Mouse (Mus musculus): ENCODE measurements around the gene Atg5. TPM values are rescaled to one million over a fixed set of nuclear protein-coding genes. Genes with fewer than 3 reads are reported as not detected.

The Atg5 gene
- polyA plus RNA-seq, 1 experiment: 12.7 TPM

GRCm38 (mm10) chr10:44292205-44292604 is 24.0 kb downstream of the Atg5 start:
- H3K4me3 ChIP-seq: no peak overlapping the region
- H3K79me2 ChIP-seq (ENCODE audit: control insufficient read depth, insufficient read depth): no peaks in the 10 kb centered on the region
- TF ChIP-seq CEBPB (IDR thresholded peaks at IDR 0.05; ENCODE audit: insufficient read depth, poor library complexity, severe bottlenecking): no peak
- no peak for TF ChIP-seq POLR2AphosphoS2 (IDR thresholded peaks at IDR 0.05; ENCODE audit: insufficient read length, low read depth)
- no peak for TF ChIP-seq E2F4 (IDR thresholded peaks at IDR 0.05; ENCODE audit: insufficient read depth)
- TF ChIP-seq USF1 (IDR thresholded peaks at IDR 0.05; ENCODE audit: low read depth): no peak
- TF ChIP-seq MYOD1 (IDR thresholded peaks at IDR 0.05; ENCODE audit: control insufficient read depth in 1 of 3, insufficient read length in 2 of 3, low read depth in 2 of 3): no peak
- TF ChIP-seq TCF12 (IDR thresholded peaks at IDR 0.05; ENCODE audit: insufficient read depth, poor library complexity, severe bottlenecking): no peak
- TF ChIP-seq REST (IDR thresholded peaks at IDR 0.05; ENCODE audit: insufficient read depth, insufficient read length): no peak
- no peak for TF ChIP-seq MYOG (IDR thresholded peaks at IDR 0.05; ENCODE audit: control insufficient read depth in 1 of 3, insufficient read depth in 1 of 3, insufficient read length in 2 of 3, low read depth in 2 of 3)
- TF ChIP-seq TCF3 (IDR thresholded peaks at IDR 0.05; ENCODE audit: insufficient read length, low read depth): no peak
- TF ChIP-seq POLR2A (IDR thresholded peaks at IDR 0.05; ENCODE audit: insufficient read length, low read depth): no peak
- TF ChIP-seq MAX (IDR thresholded peaks at IDR 0.05; ENCODE audit: low read depth): no peak
- no peak for TF ChIP-seq SRF (IDR thresholded peaks at IDR 0.05; ENCODE audit: control insufficient read depth, insufficient read length, low read depth)
- H3K4me2 ChIP-seq (ENCODE audit: low read depth): no peak overlapping the region
- peaks cover 8% of the 10 kb centered on the region for H3K36me3 ChIP-seq (ENCODE audit: control insufficient read depth, insufficient read depth)
- H3ac ChIP-seq (ENCODE audit: control insufficient read depth, insufficient read length): no peak overlapping the region
- H3K27me3 ChIP-seq (ENCODE audit: control insufficient read depth, insufficient read depth, insufficient read length): no peaks in the 10 kb centered on the region

GRCm38 (mm10) chr10:44299165-44299564 is 31.0 kb downstream of the Atg5 start:
- Histone ChIP-seq H3K27me3 (ENCODE audit: control insufficient read depth, insufficient read depth, insufficient read length) (no peaks in the 10 kb centered on the region), H3K79me2 (ENCODE audit: control insufficient read depth, insufficient read depth) (no peaks in the 10 kb centered on the region), H3K36me3 (ENCODE audit: control insufficient read depth, insufficient read depth) (peaks cover 8% of the 10 kb centered on the region), H3K4me3 (no peak overlapping the region), H3K4me2 (ENCODE audit: low read depth) (no peak overlapping the region), H3ac (ENCODE audit: control insufficient read depth, insufficient read length) (no peak overlapping the region)
- TF ChIP-seq MYOG (IDR thresholded peaks at IDR 0.05; ENCODE audit: control insufficient read depth in 1 of 3, insufficient read depth in 1 of 3, insufficient read length in 2 of 3, low read depth in 2 of 3): no peak
- no peak for TF ChIP-seq MYOD1 (IDR thresholded peaks at IDR 0.05; ENCODE audit: control insufficient read depth in 1 of 3, insufficient read length in 2 of 3, low read depth in 2 of 3)
- TF ChIP-seq POLR2AphosphoS2 (IDR thresholded peaks at IDR 0.05; ENCODE audit: insufficient read length, low read depth): no peak
- TF ChIP-seq POLR2A (IDR thresholded peaks at IDR 0.05; ENCODE audit: insufficient read length, low read depth): no peak
- TF ChIP-seq SRF (IDR thresholded peaks at IDR 0.05; ENCODE audit: control insufficient read depth, insufficient read length, low read depth): no peak
- TF ChIP-seq MAX (IDR thresholded peaks at IDR 0.05; ENCODE audit: low read depth): no peak
- no peak for TF ChIP-seq TCF12 (IDR thresholded peaks at IDR 0.05; ENCODE audit: insufficient read depth, poor library complexity, severe bottlenecking)
- no peak for TF ChIP-seq USF1 (IDR thresholded peaks at IDR 0.05; ENCODE audit: low read depth)
- TF ChIP-seq TCF3 (IDR thresholded peaks at IDR 0.05; ENCODE audit: insufficient read length, low read depth): no peak
- no peak for TF ChIP-seq E2F4 (IDR thresholded peaks at IDR 0.05; ENCODE audit: insufficient read depth)
- TF ChIP-seq CEBPB (IDR thresholded peaks at IDR 0.05; ENCODE audit: insufficient read depth, poor library complexity, severe bottlenecking): no peak
- TF ChIP-seq REST (IDR thresholded peaks at IDR 0.05; ENCODE audit: insufficient read depth, insufficient read length): no peak

GRCm38 (mm10) chr10:44300078-44300477 is 31.9 kb downstream of the Atg5 start:
- H3K36me3 ChIP-seq (ENCODE audit: control insufficient read depth, insufficient read depth): peaks cover 8% of the 10 kb centered on the region
- H3K4me3 ChIP-seq: no peak overlapping the region
- TF ChIP-seq SRF (IDR thresholded peaks at IDR 0.05; ENCODE audit: control insufficient read depth, insufficient read length, low read depth): no peak
- no peak for TF ChIP-seq TCF3 (IDR thresholded peaks at IDR 0.05; ENCODE audit: insufficient read length, low read depth)
- TF ChIP-seq REST (IDR thresholded peaks at IDR 0.05; ENCODE audit: insufficient read depth, insufficient read length): no peak
- no peak for TF ChIP-seq E2F4 (IDR thresholded peaks at IDR 0.05; ENCODE audit: insufficient read depth)
- H3K27me3 ChIP-seq (ENCODE audit: control insufficient read depth, insufficient read depth, insufficient read length): no peaks in the 10 kb centered on the region
- H3K79me2 ChIP-seq (ENCODE audit: control insufficient read depth, insufficient read depth): no peaks in the 10 kb centered on the region
- H3ac ChIP-seq (ENCODE audit: control insufficient read depth, insufficient read length): no peak overlapping the region
- no peak overlapping the region for H3K4me2 ChIP-seq (ENCODE audit: low read depth)

- no peak overlapping the region for H3ac ChIP-seq (ENCODE audit: control insufficient read depth, insufficient read length)
- H3K4me3 ChIP-seq: no peak overlapping the region
- H3K36me3 ChIP-seq (ENCODE audit: control insufficient read depth, insufficient read depth): no peaks in the 10 kb centered on the region
- TF ChIP-seq E2F4 (IDR thresholded peaks at IDR 0.05; ENCODE audit: insufficient read depth): no peak
- no peak for TF ChIP-seq SRF (IDR thresholded peaks at IDR 0.05; ENCODE audit: control insufficient read depth, insufficient read length, low read depth)
- TF ChIP-seq MAX (IDR thresholded peaks at IDR 0.05; ENCODE audit: low read depth): no peak
- TF ChIP-seq MYOD1 (IDR thresholded peaks at IDR 0.05; ENCODE audit: control insufficient read depth in 1 of 3, insufficient read length in 2 of 3, low read depth in 2 of 3): no peak
- no peak for TF ChIP-seq TCF3 (IDR thresholded peaks at IDR 0.05; ENCODE audit: insufficient read length, low read depth)
- TF ChIP-seq TCF12 (IDR thresholded peaks at IDR 0.05; ENCODE audit: insufficient read depth, poor library complexity, severe bottlenecking): no peak
- no peak for TF ChIP-seq MYOG (IDR thresholded peaks at IDR 0.05; ENCODE audit: control insufficient read depth in 1 of 3, insufficient read depth in 1 of 3, insufficient read length in 2 of 3, low read depth in 2 of 3)
- no peak for TF ChIP-seq REST (IDR thresholded peaks at IDR 0.05; ENCODE audit: insufficient read depth, insufficient read length)
- TF ChIP-seq POLR2A (IDR thresholded peaks at IDR 0.05; ENCODE audit: insufficient read length, low read depth): no peak
- TF ChIP-seq POLR2AphosphoS2 (IDR thresholded peaks at IDR 0.05; ENCODE audit: insufficient read length, low read depth): no peak
- no peak for TF ChIP-seq USF1 (IDR thresholded peaks at IDR 0.05; ENCODE audit: low read depth)
- TF ChIP-seq CEBPB (IDR thresholded peaks at IDR 0.05; ENCODE audit: insufficient read depth, poor library complexity, severe bottlenecking): no peak
- H3K79me2 ChIP-seq (ENCODE audit: control insufficient read depth, insufficient read depth): no peaks in the 10 kb centered on the region
- H3K4me2 ChIP-seq (ENCODE audit: low read depth): no peak overlapping the region
- no peaks in the 10 kb centered on the region for H3K27me3 ChIP-seq (ENCODE audit: control insufficient read depth, insufficient read depth, insufficient read length)
These were observed 35.6 kb downstream of the Atg5 start for GRCm38 (mm10) chr10:44303648-44304329.

Measured in myocyte (in vitro differentiated cells).